Mouse (Mus musculus) neural tube, embryonic 15.5 days (tissue): ENCODE results near the gene Krt28. TPM values are rescaled to one million over a fixed set of nuclear protein-coding genes. Genes with fewer than 3 reads are reported as not detected.

ENCODE experiments used
- ATAC-seq: fragments of 200-750 bp; cut with Nextera tagmentation; 2 replicates; pipeline ENCODE4 v1.8.0; 2017; ENCODE audit warnings: mild to moderate bottlenecking, moderate TSS enrichment, moderate library complexity; ENCODE audit not compliant: low FRiP score
- H3K27ac ChIP-seq: fragments of 300-500 bp; sonication (generic); replicated peaks from 2 replicates; pipeline ENCODE4 v1.5.1; 2015; ENCODE audit warnings: mild to moderate bottlenecking, inconsistent platforms
- H3K27me3 ChIP-seq: fragments of 300-500 bp; sonication (generic); replicated peaks from 2 replicates; pipeline ENCODE4 v1.6.1; 2015; ENCODE audit warnings: inconsistent platforms
- H3K36me3 ChIP-seq: fragments of 300-500 bp; sonication (generic); 2 replicates; pipeline ENCODE4 v1.6.1; 2015; ENCODE audit warnings: inconsistent platforms
- H3K4me1 ChIP-seq: fragments of 300-500 bp; sonication (generic); 2 replicates; pipeline ENCODE4 v1.6.1; 2015; ENCODE audit warnings: inconsistent platforms
- H3K4me2 ChIP-seq: fragments of 300-500 bp; sonication (generic); 2 replicates; pipeline ENCODE4 v1.6.1; 2015; ENCODE audit warnings: inconsistent platforms, mild to moderate bottlenecking, moderate library complexity
- H3K4me3 ChIP-seq: fragments of 300-500 bp; sonication (generic); replicated peaks from 2 replicates; pipeline ENCODE4 v1.5.1; 2015; ENCODE audit warnings: mild to moderate bottlenecking, inconsistent platforms
- H3K9ac ChIP-seq: fragments of 300-500 bp; sonication (generic); replicated peaks from 2 replicates; pipeline ENCODE4 v1.6.1; 2015; ENCODE audit warnings: mild to moderate bottlenecking, inconsistent platforms
- H3K9me3 ChIP-seq: fragments of 300-500 bp; sonication (generic); replicated peaks from 2 replicates; pipeline ENCODE4 v1.6.1; 2016; ENCODE audit warnings: inconsistent platforms
- WGBS: fragments of 180-500 bp; shearing (Covaris S2); methylation state at CpG from one replicate; pipeline ENCODE4 v1.1.7; 2015; ENCODE audit warnings: mixed read lengths; 5-methylcytosine and 5-hydroxymethylcytosine counted together
- polyA plus RNA-seq: library from polyadenylated mRNA; unstranded; fragments of >200 nt; fragmentation: Nextera tagmentation; extraction: Ambion mirVana; gene quantifications from 2 replicates; pipeline ENCODE4 v1.2.1, GENCODE M21; 2015

The Krt28 gene
- polyA plus RNA-seq = 0.36 and 0.50 TPM in 2 replicates

DNA sequence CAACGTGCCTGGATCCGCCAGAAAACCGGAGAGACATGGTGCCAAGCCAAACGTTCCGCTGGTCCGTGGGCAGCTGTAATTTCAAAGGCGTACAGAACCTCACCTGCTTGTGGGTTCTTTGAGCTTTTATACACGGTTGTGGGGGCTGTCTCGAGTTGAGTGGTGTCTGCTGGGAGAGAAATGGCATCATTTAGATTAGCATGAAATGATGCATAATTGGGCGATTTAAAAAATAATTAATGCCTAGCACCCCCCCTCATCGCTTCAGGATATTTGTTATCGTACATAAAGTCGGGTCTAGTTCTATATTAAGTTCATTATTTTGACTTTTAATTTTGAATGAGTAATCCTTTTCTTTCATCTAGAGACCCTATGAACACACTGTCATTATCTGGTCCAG, at the start of gene Krt28:
Gene Krt28, minus strand, starts transcription at position 101 of the 400 bp plus-strand sequence.
- H3K27ac ChIP-seq = no peak within 1 kb of the TSS
- no peak within 1 kb of the TSS for H3K9ac ChIP-seq
- peaks cover 8% of the 10 kb centered on the region for H3K27me3 ChIP-seq
- H3K4me3 ChIP-seq = no peak within 1 kb of the TSS
- no peaks in the 10 kb centered on the region for H3K9me3 ChIP-seq
- ATAC-seq = no peak
- no peaks in the 10 kb centered on the region for H3K4me1 ChIP-seq
- no peak within 1 kb of the TSS for H3K4me2 ChIP-seq
- WGBS = 84% methylated on average over 13 of the region's 13 CpGs
- no peaks in the 10 kb centered on the region for H3K36me3 ChIP-seq

DNA sequence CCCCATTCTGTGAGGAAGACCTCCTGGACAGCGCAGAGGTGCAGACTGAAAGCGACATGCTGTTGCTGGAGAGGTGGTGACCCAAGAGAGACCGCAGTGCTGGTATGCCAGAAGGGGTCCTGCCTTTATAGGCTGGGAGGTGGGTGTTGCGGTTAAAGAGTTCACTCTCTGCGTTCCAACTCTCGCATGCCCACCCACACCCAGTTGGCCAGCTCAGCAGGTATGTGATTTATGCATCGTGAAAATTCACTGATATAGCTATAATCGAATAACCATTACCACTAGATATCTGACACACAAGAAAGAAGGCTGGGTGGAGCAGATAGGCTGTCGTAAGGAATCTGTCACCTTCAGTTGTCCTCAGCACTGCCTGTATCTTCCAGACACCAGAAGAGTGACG, 47.5 kb upstream of the Krt28 start, which contains the start of gene Krt12:
Gene Krt12, minus strand, starts transcription at position 101 of the 400 bp plus-strand sequence.
- no peaks in the 10 kb centered on the region for H3K36me3 ChIP-seq
- no peak within 1 kb of the TSS for H3K4me2 ChIP-seq
- H3K27ac ChIP-seq = no peak within 1 kb of the TSS
- WGBS = 87% methylated on average over 10 of the region's 10 CpGs
- no peak within 1 kb of the TSS for H3K9ac ChIP-seq
- no peaks in the 10 kb centered on the region for H3K27me3 ChIP-seq
- ATAC-seq = no peak
- H3K4me1 ChIP-seq = no peaks in the 10 kb centered on the region
- no peak within 1 kb of the TSS for H3K4me3 ChIP-seq
- H3K9me3 ChIP-seq = no peaks in the 10 kb centered on the region

DNA sequence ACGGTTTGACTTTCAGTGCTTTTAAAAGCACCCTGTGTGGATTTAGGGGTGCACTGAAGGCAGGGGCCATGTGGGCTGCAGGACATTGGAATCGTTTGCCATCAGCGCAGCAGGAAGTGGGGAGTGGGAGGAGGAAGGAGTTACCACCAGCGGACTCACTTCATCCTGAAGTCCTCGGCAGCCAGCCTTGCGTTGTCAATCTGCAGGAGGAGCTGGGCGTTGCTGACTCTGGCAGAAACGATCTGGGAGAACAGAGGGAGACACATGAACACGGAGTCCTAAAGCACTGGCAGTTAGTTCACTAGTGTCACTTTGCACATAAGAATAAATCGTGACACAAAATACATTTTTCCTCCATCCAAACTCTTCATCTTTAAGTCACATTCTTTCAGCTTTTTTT, 45.9 kb upstream of the Krt28 start:
- Histone ChIP-seq H3K9me3 (no peaks in the 10 kb centered on the region), H3K36me3 (no peaks in the 10 kb centered on the region), H3K27me3 (no peaks in the 10 kb centered on the region), H3K9ac (no peak overlapping the region), H3K4me3 (no peak overlapping the region), H3K4me2 (no peak overlapping the region), H3K27ac (no peak overlapping the region), H3K4me1 (no peaks in the 10 kb centered on the region)
- WGBS = 61% methylated on average over 10 of the region's 10 CpGs
- no peak for ATAC-seq

DNA sequence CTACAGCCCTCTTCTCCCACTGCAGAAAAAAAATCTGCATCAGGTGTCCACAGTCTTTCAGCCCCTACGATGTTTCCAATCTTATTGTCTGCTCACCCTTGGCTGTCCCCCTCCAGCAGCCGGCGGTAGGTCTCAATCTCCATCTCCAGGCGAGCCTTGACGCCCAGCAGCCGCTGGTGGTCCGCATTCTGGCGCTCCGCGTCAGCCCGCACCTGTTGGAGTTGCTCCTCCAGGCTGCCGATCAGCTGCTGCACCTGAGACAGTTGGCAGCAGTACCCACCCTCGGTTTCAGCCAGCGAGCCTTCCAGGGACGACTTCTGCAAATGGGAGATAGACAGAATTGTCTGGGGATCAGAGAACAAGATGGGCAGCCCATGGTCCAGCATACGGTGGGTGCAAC, 43.1 kb upstream of the Krt28 start:
- Histone ChIP-seq H3K4me3 (no peak overlapping the region), H3K27ac (no peak overlapping the region)
- WGBS = 71% methylated on average over 16 of the region's 16 CpGs

DNA sequence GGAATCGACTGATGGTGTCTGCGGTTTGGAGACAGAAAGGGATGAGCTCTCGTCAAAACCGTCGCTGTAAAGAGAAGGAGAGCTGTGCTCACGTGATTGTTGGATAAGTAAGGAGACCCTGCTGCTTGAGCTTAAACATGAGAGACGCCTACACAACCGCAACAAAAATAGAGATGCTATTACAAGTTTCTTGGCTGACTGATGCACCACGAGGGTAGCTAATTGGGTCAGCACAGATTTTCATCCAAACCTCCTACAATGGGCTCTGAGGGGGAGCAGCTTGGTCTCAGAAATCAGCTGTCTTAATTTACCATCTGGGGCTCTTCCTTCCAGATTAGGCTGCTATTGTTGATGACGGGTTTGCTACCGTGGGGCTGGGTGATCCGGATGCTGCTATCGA, 42.2 kb upstream of the Krt28 start:
- Histone ChIP-seq H3K27me3 (no peaks in the 10 kb centered on the region), H3K36me3 (no peaks in the 10 kb centered on the region), H3K4me2 (no peak overlapping the region), H3K27ac (no peak overlapping the region), H3K9ac (no peak overlapping the region), H3K9me3 (no peaks in the 10 kb centered on the region), H3K4me1 (no peaks in the 10 kb centered on the region), H3K4me3 (no peak overlapping the region)
- no peak for ATAC-seq
- 83% methylated on average over 13 of the region's 13 CpGs for WGBS

More for the DNA sequence above, 43.1 kb upstream of the Krt28 start:
- Histone ChIP-seq H3K36me3 (no peaks in the 10 kb centered on the region), H3K27me3 (no peaks in the 10 kb centered on the region), H3K4me1 (no peaks in the 10 kb centered on the region), H3K9me3 (no peaks in the 10 kb centered on the region), H3K4me2 (no peak overlapping the region), H3K9ac (no peak overlapping the region)
- no peak for ATAC-seq

DNA sequence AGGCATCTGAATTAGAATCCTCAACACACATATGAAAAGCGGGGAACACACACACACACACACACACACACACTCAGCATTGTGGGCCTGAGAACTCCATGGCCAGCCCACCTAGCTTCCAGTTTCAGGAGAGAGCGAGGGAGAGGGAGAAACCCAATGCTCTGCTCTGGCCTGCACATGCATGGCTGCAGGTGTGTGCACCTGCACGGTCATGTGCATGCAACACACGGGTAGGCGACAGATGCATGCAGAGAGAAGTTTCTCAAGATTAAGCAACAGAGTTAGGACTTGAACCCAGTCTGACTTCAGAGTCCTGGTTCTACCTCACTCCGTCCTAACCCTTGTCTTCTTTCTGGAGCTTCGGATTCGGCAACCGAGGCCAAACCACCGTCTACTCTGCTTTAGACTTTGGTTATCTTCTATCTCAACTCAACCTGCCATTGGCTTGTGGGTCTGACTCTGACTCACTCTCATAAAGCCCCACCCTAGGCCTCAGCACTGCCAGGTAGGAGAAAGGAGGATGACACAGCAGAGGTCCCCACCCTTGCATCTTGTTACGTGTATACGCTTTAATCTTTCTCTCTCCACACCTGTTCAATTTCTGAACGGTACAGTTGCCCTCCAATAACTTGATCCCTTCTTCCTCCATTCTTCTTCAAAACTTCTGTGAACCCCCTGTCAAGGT, 39.9 kb upstream of the Krt28 start:
- no peak overlapping the region for H3K4me2 ChIP-seq
- ATAC-seq = no peak
- no peaks in the 10 kb centered on the region for H3K27me3 ChIP-seq
- no peaks in the 10 kb centered on the region for H3K9me3 ChIP-seq
- no peaks in the 10 kb centered on the region for H3K36me3 ChIP-seq
- H3K9ac ChIP-seq = no peak overlapping the region
- no peak overlapping the region for H3K27ac ChIP-seq
- H3K4me3 ChIP-seq = no peak overlapping the region
- 93% methylated on average over 13 of the region's 13 CpGs for WGBS
- H3K4me1 ChIP-seq = no peaks in the 10 kb centered on the region

DNA sequence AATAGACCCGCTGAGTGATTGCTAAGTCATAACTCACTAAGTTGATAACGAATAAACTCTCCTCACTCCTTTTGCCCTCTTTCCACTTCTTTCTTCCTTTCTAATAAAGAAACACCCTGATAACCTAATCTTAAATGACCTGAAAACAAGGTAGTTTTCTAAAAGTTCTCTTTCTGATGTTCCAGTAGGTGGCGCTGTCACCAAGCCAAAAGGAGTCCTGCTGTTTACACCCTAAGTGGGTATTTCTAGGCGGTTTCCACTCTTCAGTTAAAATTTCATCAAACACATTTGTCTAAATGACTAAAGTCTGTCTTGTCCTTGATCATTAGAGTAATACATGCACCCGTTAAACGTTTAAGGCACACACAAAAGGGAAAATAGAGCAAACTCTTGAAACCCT, 38.5 kb upstream of the Krt28 start:
- H3K4me1 ChIP-seq = no peaks in the 10 kb centered on the region
- 22% methylated on average over 6 of the region's 6 CpGs for WGBS
- no peaks in the 10 kb centered on the region for H3K36me3 ChIP-seq
- no peak overlapping the region for H3K4me3 ChIP-seq
- no peaks in the 10 kb centered on the region for H3K27me3 ChIP-seq
- no peak overlapping the region for H3K9ac ChIP-seq
- no peaks in the 10 kb centered on the region for H3K9me3 ChIP-seq
- no peak overlapping the region for H3K27ac ChIP-seq
- ATAC-seq = no peak
- no peak overlapping the region for H3K4me2 ChIP-seq

DNA sequence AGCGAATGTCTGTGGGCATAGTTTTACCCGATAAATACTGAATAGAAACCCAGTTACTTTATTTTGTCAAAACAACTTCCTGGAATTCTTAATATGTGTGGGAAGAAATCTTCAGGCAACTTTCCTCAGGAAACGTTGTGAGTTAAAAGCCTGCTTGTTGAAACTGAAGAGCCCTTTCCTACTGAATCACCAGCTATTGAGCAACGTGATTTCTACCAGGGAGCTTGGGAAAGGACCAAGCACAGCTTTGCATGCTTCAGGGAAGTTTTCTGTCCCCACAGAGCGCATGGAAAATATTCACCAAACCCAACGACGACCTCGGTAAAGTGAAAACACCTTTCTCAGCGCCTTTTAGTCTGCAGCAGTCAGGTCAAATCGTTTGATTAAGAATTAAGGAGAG, 31.5 kb upstream of the Krt28 start:
- Histone ChIP-seq H3K27me3 (0 out of 2 replicates have a peak, but pooled peaks cover 6% of the 10 kb centered on the region), H3K9ac (no peak overlapping the region), H3K36me3 (no peaks in the 10 kb centered on the region), H3K4me3 (no peak overlapping the region), H3K4me1 (no peaks in the 10 kb centered on the region), H3K27ac (no peak overlapping the region), H3K4me2 (no peak overlapping the region), H3K9me3 (no peaks in the 10 kb centered on the region)
- no peak for ATAC-seq
- WGBS = 81% methylated on average over 10 of the region's 10 CpGs

DNA sequence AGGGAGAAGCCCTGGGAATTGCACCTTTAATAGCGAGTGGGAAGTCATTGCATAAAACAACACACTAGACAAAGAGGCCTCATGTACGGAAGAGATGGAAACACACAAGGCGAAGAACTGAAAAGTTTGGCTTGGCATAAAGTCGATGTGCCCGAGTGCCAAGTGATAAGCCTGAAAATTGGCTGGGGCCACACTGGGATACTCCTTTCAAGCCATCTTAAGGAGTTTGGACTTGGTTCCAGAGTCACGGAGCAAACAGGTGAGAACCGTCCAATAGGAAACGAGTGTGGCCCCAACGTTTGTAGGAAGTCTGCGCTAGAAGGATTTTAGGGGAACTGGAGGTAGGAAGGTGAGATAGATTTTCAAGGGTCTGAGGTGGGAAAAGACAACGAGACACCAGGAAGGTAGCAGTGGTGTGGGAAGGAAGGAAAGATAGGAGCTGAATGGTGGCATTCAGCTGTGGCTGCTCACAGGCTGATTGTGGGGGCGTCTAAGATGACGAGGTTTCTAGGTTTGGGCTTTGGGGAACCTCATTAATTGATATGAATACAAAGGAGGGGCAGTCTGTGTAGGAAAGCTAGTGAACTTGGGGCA, 25.4 kb upstream of the Krt28 start:
- ATAC-seq = no peak
- WGBS = 88% methylated on average over 13 of the region's 13 CpGs
- Histone ChIP-seq H3K9ac (no peak overlapping the region), H3K4me2 (no peak overlapping the region), H3K9me3 (no peaks in the 10 kb centered on the region), H3K36me3 (no peaks in the 10 kb centered on the region), H3K4me3 (no peak overlapping the region), H3K27me3 (peaks cover 7% of the 10 kb centered on the region; the same call in 1 of the 2 replicates), H3K4me1 (no peaks in the 10 kb centered on the region), H3K27ac (no peak overlapping the region)

DNA sequence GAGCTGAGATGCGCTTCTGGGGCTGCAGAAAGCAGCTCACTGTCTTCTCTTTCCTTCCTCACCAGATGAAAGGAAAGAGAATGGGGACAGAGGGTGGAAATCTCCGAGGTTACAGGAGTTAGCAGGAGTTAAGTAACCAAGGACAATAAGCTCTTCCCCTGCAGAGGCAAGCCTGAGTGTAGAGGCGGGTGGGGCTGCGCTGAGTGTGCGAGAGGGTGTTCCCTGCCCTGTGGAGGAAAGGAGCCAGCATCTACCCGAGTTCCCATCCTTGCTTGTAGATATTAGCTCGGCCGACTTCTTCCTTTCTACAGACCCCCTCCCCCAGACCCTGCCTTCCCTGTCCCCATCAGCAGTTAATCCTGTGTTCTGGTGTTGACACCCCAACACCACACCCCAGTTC, 24.1 kb upstream of the Krt28 start:
- no peak for ATAC-seq
- Histone ChIP-seq H3K4me1 (no peaks in the 10 kb centered on the region), H3K9ac (no peak overlapping the region), H3K27me3 (peaks cover 7% of the 10 kb centered on the region; the same call in 1 of the 2 replicates), H3K9me3 (no peaks in the 10 kb centered on the region), H3K4me2 (no peak overlapping the region), H3K4me3 (no peak overlapping the region), H3K27ac (no peak overlapping the region), H3K36me3 (no peaks in the 10 kb centered on the region)
- WGBS = 56% methylated on average over 6 of the region's 8 CpGs

DNA sequence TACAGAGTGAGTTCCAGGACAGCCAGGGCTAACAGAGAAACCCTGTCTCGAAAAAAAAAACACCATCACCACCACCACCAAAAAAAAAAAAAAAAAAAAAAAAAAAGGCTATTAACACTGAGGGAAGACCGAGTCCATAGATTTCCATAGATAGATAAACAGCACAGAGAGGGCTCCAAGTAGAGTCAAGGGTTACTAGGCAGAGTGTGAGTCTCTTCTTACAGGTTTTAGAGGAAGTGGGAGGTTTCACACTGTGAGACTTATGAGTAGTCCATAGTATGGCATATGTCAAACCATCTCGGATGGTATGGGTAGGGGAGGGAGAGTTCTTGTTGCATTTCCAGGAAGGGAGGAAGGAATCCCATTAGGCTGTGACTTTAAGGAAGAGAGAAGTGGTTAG, 23.4 kb upstream of the Krt28 start:
- H3K4me3 ChIP-seq = no peak overlapping the region
- no peaks in the 10 kb centered on the region for H3K4me1 ChIP-seq
- H3K27me3 ChIP-seq = peaks cover 7% of the 10 kb centered on the region; the same call in 1 of the 2 replicates
- no peak overlapping the region for H3K9ac ChIP-seq
- no peak overlapping the region for H3K27ac ChIP-seq
- no peaks in the 10 kb centered on the region for H3K9me3 ChIP-seq
- WGBS = 84% methylated on average over 3 of the region's 3 CpGs
- H3K36me3 ChIP-seq = no peaks in the 10 kb centered on the region
- no peak overlapping the region for H3K4me2 ChIP-seq
- ATAC-seq = no peak

DNA sequence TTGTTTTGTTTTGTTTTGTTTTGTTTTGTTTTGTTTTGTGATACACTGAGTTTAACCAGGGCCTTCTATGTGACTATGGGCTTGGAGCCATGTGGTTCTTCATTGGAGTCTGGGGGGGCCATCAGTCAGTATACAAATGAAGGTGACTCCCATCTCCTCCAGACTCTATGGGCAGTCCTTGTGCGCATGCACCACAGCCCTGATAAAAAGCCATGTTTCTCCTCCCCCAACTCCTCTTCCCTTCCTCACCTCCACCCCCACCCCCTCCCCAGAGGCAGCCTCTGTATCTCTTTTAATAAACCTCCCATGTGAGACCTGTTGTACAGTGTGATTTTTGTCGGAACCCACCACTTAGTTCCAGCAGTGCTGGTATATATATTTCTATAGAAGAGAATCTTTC, 22.0 kb upstream of the Krt28 start:
- no peaks in the 10 kb centered on the region for H3K4me1 ChIP-seq

More for the DNA sequence above, 22.0 kb upstream of the Krt28 start:
- no peak overlapping the region for H3K4me3 ChIP-seq
- H3K27ac ChIP-seq = no peak overlapping the region
- peaks cover 7% of the 10 kb centered on the region; the same call in 1 of the 2 replicates for H3K27me3 ChIP-seq
- ATAC-seq = no peak
- H3K9me3 ChIP-seq = no peaks in the 10 kb centered on the region
- 90% methylated on average over 2 of the region's 2 CpGs for WGBS
- no peaks in the 10 kb centered on the region for H3K36me3 ChIP-seq
- H3K9ac ChIP-seq = no peak overlapping the region
- no peak overlapping the region for H3K4me2 ChIP-seq
